Mouse (Mus musculus) liver, adult 2 months (tissue): ENCODE data around the gene Dram2. TPM values are rescaled to one million over a fixed set of nuclear protein-coding genes. Genes with fewer than 3 reads are reported as not detected.
A peak's percentile ranks its signal among the peaks of the same experiment; 100 is the strongest.

Experiments
- DNase-seq: peaks from one replicate; pipeline ENCODE4 v3.0.0-alpha.2; 2011; ENCODE audit warnings: low read depth, low spot score; ENCODE audit errors: extremely low read depth
- H3K27ac ChIP-seq: fragments of 200-500 bp; replicated peaks from 2 replicates; pipeline ENCODE4 v1.5.1; 2012; ENCODE audit warnings: low read depth, mild to moderate bottlenecking, control low read depth, inconsistent platforms, low read length; ENCODE audit not compliant: insufficient read depth
- H3K27me3 ChIP-seq: fragments of 200-500 bp; 2 replicates; pipeline ENCODE4 v1.6.1; 2012; ENCODE audit warnings: mild to moderate bottlenecking, moderate library complexity, low read length, inconsistent platforms; ENCODE audit not compliant: control insufficient read depth, insufficient read depth
- H3K36me3 ChIP-seq: fragments of 200-500 bp; 2 replicates; pipeline ENCODE4 v1.6.1; 2012; ENCODE audit warnings: low read length, inconsistent platforms; ENCODE audit not compliant: control insufficient read depth, insufficient read depth
- H3K4me1 ChIP-seq: fragments of 200-500 bp; 2 replicates; pipeline ENCODE4 v1.6.1; 2011; ENCODE audit warnings: low read length; ENCODE audit not compliant: control insufficient read depth, insufficient read depth
- H3K4me3 ChIP-seq: fragments of 200-500 bp; 2 replicates; pipeline ENCODE4 v1.5.1; 2011; ENCODE audit warnings: low read depth, mild to moderate bottlenecking, control low read depth, low read length, moderate library complexity; ENCODE audit not compliant: insufficient read depth
- H3K79me2 ChIP-seq: fragments of 200-500 bp; 2 replicates; pipeline ENCODE4 v1.6.1; 2012; ENCODE audit warnings: inconsistent platforms, mild to moderate bottlenecking, low read length, moderate library complexity; ENCODE audit not compliant: control insufficient read depth, insufficient read depth
- H3K9ac ChIP-seq: fragments of 200-500 bp; 2 replicates; pipeline ENCODE4 v1.6.1; 2012; ENCODE audit warnings: low read depth, mild to moderate bottlenecking, control low read depth, inconsistent platforms, low read length
- CTCF ChIP-seq: fragments of 200-500 bp; IDR thresholded peaks from 2 replicates; pipeline ENCODE4 v1.5.1; 2011; ENCODE audit warnings: low read depth, low read length, control low read depth
- POLR2A ChIP-seq: fragments of 200-500 bp; IDR thresholded peaks from 2 replicates; pipeline ENCODE4 v1.6.1; 2011; ENCODE audit warnings: low read length, control low read depth; ENCODE audit not compliant: insufficient read depth; ENCODE audit errors: extremely low read depth
- WGBS: fragments of 180-500 bp; shearing (Covaris S2); methylation state at CpG from one replicate; pipeline ENCODE4 v1.1.7; 2018; 5-methylcytosine and 5-hydroxymethylcytosine counted together
- polyA plus RNA-seq: library from polyadenylated mRNA; depleted of rRNA; stranded (reverse); fragments of >200 nt; gene quantifications from 2 replicates; pipeline ENCODE4 v1.2.3, GENCODE M21; 2012
- total RNA-seq: library from RNA; depleted of rRNA; stranded (reverse); fragments of >200 nt; gene quantifications from 2 replicates; pipeline ENCODE4 v1.2.3, GENCODE M21; 2014

Gene Dram2
- total and polyA plus RNA-seq, 2 experiments = 47.0 to 144 TPM

GRCm38 (mm10) chr3:106547924-106548539 lies 434 bp downstream of the Dram2 start:
- Histone ChIP-seq H3K4me1 (peaks cover 24% of the 10 kb centered on the region; the same call in 1 of the 2 replicates), H3K79me2 (peaks cover 15% of the 10 kb centered on the region; the same call in 1 of the 2 replicates), H3K27me3 (no peaks in the 10 kb centered on the region), H3K4me3 (peak overlapping the region; percentile 99), H3K9ac (peak overlapping the region; percentile 95), H3K27ac (peak overlapping the region; percentile 99), H3K36me3 (peaks cover 10% of the 10 kb centered on the region; the same call in 1 of the 2 replicates)
- peak; percentile 93 for DNase-seq
- no peak; the same call in 1 of the 2 replicates for TF ChIP-seq POLR2A
- no peak for TF ChIP-seq CTCF
- WGBS = under 1% methylated on average over 27 of the region's 27 CpGs

DNA sequence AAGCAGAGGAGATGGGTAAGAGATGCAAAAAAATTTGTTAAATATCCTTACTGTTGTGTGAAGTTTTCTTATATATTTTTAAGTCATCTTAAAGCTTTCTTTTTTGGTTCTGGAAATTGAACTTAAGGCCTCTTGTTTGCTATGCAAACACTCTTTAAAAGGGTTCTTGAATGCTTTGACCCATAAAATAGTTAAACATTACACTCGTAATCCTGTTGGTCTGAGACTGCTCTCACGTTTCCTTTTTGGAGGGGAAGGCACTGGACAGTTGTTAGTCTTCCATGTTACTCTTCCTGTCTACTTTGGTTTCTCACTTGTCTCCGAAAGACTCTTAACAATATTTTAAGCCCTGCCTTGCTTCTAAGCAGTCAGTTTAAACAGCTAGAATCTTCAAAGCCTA lies 1.4 kb downstream of the Dram2 start:
- Histone ChIP-seq H3K9ac (no peak overlapping the region), H3K79me2 (peaks cover 19% of the 10 kb centered on the region; the same call in 1 of the 2 replicates), H3K27me3 (no peaks in the 10 kb centered on the region), H3K4me1 (peaks cover 22% of the 10 kb centered on the region; the same call in 1 of the 2 replicates), H3K36me3 (peaks cover 18% of the 10 kb centered on the region), H3K4me3 (peak overlapping the region; percentile 22; the same call in 1 of the 2 replicates), H3K27ac (no peak overlapping the region)
- WGBS = 5% methylated on average over 3 of the region's 3 CpGs
- DNase-seq = peak; percentile 68
- TF ChIP-seq POLR2A (no peak), CTCF (no peak)

GRCm38 (mm10) chr3:106553411-106553810 lies 5.8 kb downstream of the Dram2 start:
- H3K36me3 ChIP-seq = peaks cover 48% of the 10 kb centered on the region
- no peak overlapping the region for H3K9ac ChIP-seq
- 95% methylated on average over 5 of the region's 5 CpGs for WGBS
- peaks cover 14% of the 10 kb centered on the region; the same call in 1 of the 2 replicates for H3K79me2 ChIP-seq
- DNase-seq = peak; percentile 39
- no peaks in the 10 kb centered on the region for H3K27me3 ChIP-seq
- H3K4me3 ChIP-seq = no peak overlapping the region
- H3K4me1 ChIP-seq = peaks cover 11% of the 10 kb centered on the region; the same call in 1 of the 2 replicates
- H3K27ac ChIP-seq = no peak overlapping the region
- no peak for TF ChIP-seq CTCF
- TF ChIP-seq POLR2A = no peak

- no peak for DNase-seq
- Histone ChIP-seq H3K4me1 (peaks cover 3% of the 10 kb centered on the region; the same call in 1 of the 2 replicates), H3K9ac (no peak overlapping the region), H3K27me3 (no peaks in the 10 kb centered on the region), H3K4me3 (no peak overlapping the region), H3K79me2 (peaks cover 13% of the 10 kb centered on the region; the same call in 1 of the 2 replicates), H3K36me3 (peaks cover 55% of the 10 kb centered on the region), H3K27ac (no peak overlapping the region)
- TF ChIP-seq POLR2A (no peak), CTCF (no peak)
- 77% methylated on average over 3 of the region's 3 CpGs for WGBS
Measured at GRCm38 (mm10) chr3:106555743-106556250, 8.2 kb downstream of the Dram2 start.

DNA sequence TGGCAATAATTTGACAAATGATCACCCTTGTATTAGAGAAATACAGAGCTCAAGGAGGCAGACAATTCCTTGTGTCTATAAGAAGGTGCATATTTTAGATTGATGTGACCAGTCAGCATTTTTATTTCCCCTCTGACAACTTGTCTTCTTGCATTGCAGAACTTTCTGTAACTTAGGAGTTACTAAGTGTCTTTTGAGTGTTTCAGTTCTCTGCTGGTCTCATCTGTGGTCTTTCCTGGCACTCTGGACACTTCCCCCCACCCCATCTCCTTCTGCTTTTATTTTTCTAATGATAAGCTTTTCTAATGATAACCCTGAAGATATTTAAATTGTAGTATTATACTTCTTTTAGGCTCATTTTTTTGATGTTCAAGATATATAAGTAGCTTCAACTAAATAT lies 10.7 kb downstream of the Dram2 start:
- H3K4me1 ChIP-seq = peaks cover 3% of the 10 kb centered on the region; the same call in 1 of the 2 replicates
- H3K4me3 ChIP-seq = no peak overlapping the region
- no peak overlapping the region for H3K27ac ChIP-seq
- DNase-seq = peak; percentile 37
- TF ChIP-seq CTCF (no peak), POLR2A (no peak)
- H3K9ac ChIP-seq = no peak overlapping the region
- peaks cover 48% of the 10 kb centered on the region for H3K36me3 ChIP-seq
- H3K79me2 ChIP-seq = peaks cover 5% of the 10 kb centered on the region; the same call in 1 of the 2 replicates
- H3K27me3 ChIP-seq = no peaks in the 10 kb centered on the region

- peak; percentile 90 for DNase-seq
- TF ChIP-seq CTCF (no peak), POLR2A (no peak)
- WGBS = 23% methylated on average over 3 of the region's 3 CpGs
- H3K4me1 ChIP-seq = no peaks in the 10 kb centered on the region; the same call in 1 of the 2 replicates
- H3K79me2 ChIP-seq = no peaks in the 10 kb centered on the region
- H3K27ac ChIP-seq = peak overlapping the region; percentile 39; the same call in 1 of the 2 replicates
- no peak overlapping the region for H3K9ac ChIP-seq
- H3K27me3 ChIP-seq = no peaks in the 10 kb centered on the region
- H3K4me3 ChIP-seq = no peak overlapping the region
- peaks cover 29% of the 10 kb centered on the region for H3K36me3 ChIP-seq
Measured at GRCm38 (mm10) chr3:106565876-106566275, 18.3 kb downstream of the Dram2 start.
